Comparison of ENCODE assay signal across 9 mouse cellular contexts in genomic region chr16:72995251-72995954, GRCm38 (mm10).
DNase-seq lines count a peak whose midpoint lies in the region; ATAC-seq lines count a peak whose summit lies in the region.
"Had no signal": no experiment of that assay in that cellular context is flagged by ENCODE, and none has a peak within 500 bp of the region (broad histone marks: within the 10 kb centered on the region; RNA-seq: fewer than 3 reads in every experiment).

No protein-coding gene starts in this region.

- H3K27me3 ChIP-seq in intestine, embryonic 14.5 days (replicated peaks; ENCODE audit: control insufficient read depth, insufficient read depth, low read length) = no peaks in the 10 kb centered on the region
- no peaks in the 10 kb centered on the region for H3K27me3 ChIP-seq in intestine, embryonic 15.5 days (replicated peaks)
- no peaks in the 10 kb centered on the region for H3K27me3 ChIP-seq in midbrain, embryonic 15.5 days (replicated peaks)
- H3K27me3 ChIP-seq: liver, embryonic 15.5 days had no signal

- H3K4me3 ChIP-seq in intestine, embryonic 14.5 days (ENCODE audit: low read depth, low read length) = no peak overlapping the region
- H3K4me3 ChIP-seq in intestine, embryonic 15.5 days (replicated peaks) = no peak overlapping the region
- H3K4me3 ChIP-seq in midbrain, embryonic 15.5 days = no peak overlapping the region
- H3K4me3 ChIP-seq: liver, embryonic 15.5 days had no signal

- no peak overlapping the region for H3K9ac ChIP-seq in intestine, embryonic 14.5 days (ENCODE audit: low read length)
- no peak overlapping the region for H3K9ac ChIP-seq in intestine, embryonic 15.5 days
- no peak overlapping the region for H3K9ac ChIP-seq in midbrain, embryonic 15.5 days
- H3K9ac ChIP-seq: liver, embryonic 15.5 days had no signal

- peaks cover 16% of the 10 kb centered on the region for H3K4me1 ChIP-seq in intestine, embryonic 14.5 days (replicated peaks; ENCODE audit: control insufficient read depth, insufficient read depth, low read length)
- 0 out of 2 replicates have a peak, but pooled peaks cover 2% of the 10 kb centered on the region for H3K4me1 ChIP-seq in intestine, embryonic 15.5 days (replicated peaks)
- H3K4me1 ChIP-seq in midbrain, embryonic 15.5 days = peaks cover 8% of the 10 kb centered on the region
- H3K4me1 ChIP-seq: liver, embryonic 15.5 days had no signal

- intact Hi-C loops in heart, postnatal 10 days (cut with DNase I) = loop anchor here (1.0 to 2.0 kb wide), 2 partner anchors 1418 to 1805 kb away; no protein-coding TSS in a partner anchor

- peaks cover 7% of the 10 kb centered on the region; the same call in 1 of the 2 replicates for H3K36me3 ChIP-seq in intestine, embryonic 14.5 days (ENCODE audit: control insufficient read depth, insufficient read depth, low read length)
- no peaks in the 10 kb centered on the region for H3K36me3 ChIP-seq in intestine, embryonic 15.5 days
- no peaks in the 10 kb centered on the region for H3K36me3 ChIP-seq in midbrain, embryonic 15.5 days (replicated peaks)
- H3K36me3 ChIP-seq: liver, embryonic 15.5 days had no signal

- H3K27ac ChIP-seq in intestine, embryonic 14.5 days (ENCODE audit: low read depth) = no peak overlapping the region
- no peak overlapping the region for H3K27ac ChIP-seq in intestine, embryonic 15.5 days
- H3K27ac ChIP-seq in midbrain, embryonic 15.5 days = no peak overlapping the region
- H3K27ac ChIP-seq: liver, embryonic 15.5 days had no signal

- H3K9me3 ChIP-seq in intestine, embryonic 14.5 days (ENCODE audit: control insufficient read depth, low read length) = no peaks in the 10 kb centered on the region
- no peaks in the 10 kb centered on the region for H3K9me3 ChIP-seq in intestine, embryonic 15.5 days
- no peaks in the 10 kb centered on the region for H3K9me3 ChIP-seq in midbrain, embryonic 15.5 days
- H3K9me3 ChIP-seq: liver, embryonic 15.5 days had no signal

- 25% methylated on average over 8 of the region's 8 CpGs for WGBS in intestine, embryonic 14.5 days
- WGBS in intestine, embryonic 15.5 days = 27% methylated on average over 8 of the region's 8 CpGs
- WGBS in midbrain, embryonic 15.5 days = 14% methylated on average over 8 of the region's 8 CpGs

- peak; percentile 77 for DNase-seq in intestine, embryonic 14.5 days (ENCODE audit: low spot score)
- peak; percentile 53 for DNase-seq in NIH3T3 (ENCODE audit: low read depth)
- DNase-seq in embryo, embryonic 10 days (ENCODE audit: low spot score) = peak; percentile 78
- DNase-seq in heart, postnatal 10 days = peak; percentile 46 to 63
- DNase-seq in left cerebral cortex, adult 11 months (ENCODE audit: low spot score) = peak; percentile 46
- no peak for DNase-seq in natural killer cell, adult 2 months (ENCODE audit: low spot score in 2 of 2)

- ATAC-seq in intestine, embryonic 14.5 days (replicated peaks; ENCODE audit: low FRiP score, low TSS enrichment, low read depth) = no peak
- ATAC-seq in intestine, embryonic 15.5 days = no peak
- ATAC-seq in midbrain, embryonic 15.5 days (replicated peaks) = no peak; the same call in 1 of the 2 replicates

- no peak overlapping the region for H3K4me2 ChIP-seq in intestine, embryonic 14.5 days (ENCODE audit: low read length)
- no peak overlapping the region for H3K4me2 ChIP-seq in intestine, embryonic 15.5 days (replicated peaks)
- peak overlapping the region; percentile 30 for H3K4me2 ChIP-seq in midbrain, embryonic 15.5 days
- H3K4me2 ChIP-seq: liver, embryonic 15.5 days had no signal

Comparison
In these comparisons a context has a peak if more than half of its experiments do, and no peak if none do; other contexts are left out.
1. DNase-seq: peak in intestine, embryonic 14.5 days (single experiment), NIH3T3 (single experiment), embryo, embryonic 10 days (single experiment), heart, postnatal 10 days (2 of 2) and left cerebral cortex, adult 11 months (single experiment); none in natural killer cell, adult 2 months (0 of 2).